Mouse (Mus musculus): Measurements from ENCODE around the gene Smarcd3. TPM values are rescaled to one million over a fixed set of nuclear protein-coding genes. Genes with fewer than 3 reads are reported as not detected.

The Smarcd3 gene
- polyA plus RNA-seq, 1 experiment from 2014 or later: 35.6 TPM

- H3K9me3 ChIP-seq (ENCODE audit: control insufficient read depth, low read depth, low read length): no peaks in the 10 kb centered on the region
- peak overlapping the region; percentile 36; the same call in 1 of the 2 replicates for H3K27ac ChIP-seq (ENCODE audit: low read length)
- 61% methylated on average over 2 of the region's 2 CpGs for WGBS
- no peak overlapping the region for H3K4me2 ChIP-seq (replicated peaks; ENCODE audit: low read depth, low read length)
- H3K9ac ChIP-seq (replicated peaks; ENCODE audit: low read depth, low read length): no peak overlapping the region
- no peaks in the 10 kb centered on the region for H3K27me3 ChIP-seq (ENCODE audit: control insufficient read depth, insufficient read depth, low read length)
- peaks cover 35% of the 10 kb centered on the region for H3K36me3 ChIP-seq (ENCODE audit: control insufficient read depth, insufficient read depth, low read length)
- no peak overlapping the region for H3K4me3 ChIP-seq (ENCODE audit: low read depth, low read length)
- no peak for ATAC-seq (ENCODE audit: insufficient number of reproducible peaks, insufficient read depth, low FRiP score, low read depth)
- H3K4me1 ChIP-seq (ENCODE audit: control insufficient read depth, insufficient read depth, low read length): peaks cover 30% of the 10 kb centered on the region; the same call in 1 of the 2 replicates
Observed at GRCm38 (mm10) chr5:24597221-24597728, 26.9 kb downstream of the Smarcd3 start.

- H3K36me3 ChIP-seq (ENCODE audit: control insufficient read depth, insufficient read depth, low read length): peaks cover 41% of the 10 kb centered on the region
- H3K4me1 ChIP-seq (ENCODE audit: control insufficient read depth, insufficient read depth, low read length): peaks cover 30% of the 10 kb centered on the region; the same call in 1 of the 2 replicates
- ATAC-seq (ENCODE audit: insufficient number of reproducible peaks, insufficient read depth, low FRiP score, low read depth): no peak
- WGBS: 28% methylated on average over 11 of the region's 11 CpGs
- H3K27ac ChIP-seq (ENCODE audit: low read length): peak overlapping the region; percentile 36; the same call in 1 of the 2 replicates
- H3K9me3 ChIP-seq (ENCODE audit: control insufficient read depth, low read depth, low read length): no peaks in the 10 kb centered on the region
- no peaks in the 10 kb centered on the region for H3K27me3 ChIP-seq (ENCODE audit: control insufficient read depth, insufficient read depth, low read length)
- no peak overlapping the region for H3K4me3 ChIP-seq (ENCODE audit: low read depth, low read length)
- no peak overlapping the region for H3K4me2 ChIP-seq (replicated peaks; ENCODE audit: low read depth, low read length)
- no peak overlapping the region for H3K9ac ChIP-seq (replicated peaks; ENCODE audit: low read depth, low read length)
Observed at GRCm38 (mm10) chr5:24596519-24597171, 27.6 kb downstream of the Smarcd3 start.

- Histone ChIP-seq H3K4me3 (ENCODE audit: low read depth, low read length) (no peak overlapping the region), H3K27ac (ENCODE audit: low read length) (no peak overlapping the region), H3K27me3 (ENCODE audit: control insufficient read depth, insufficient read depth, low read length) (no peaks in the 10 kb centered on the region), H3K4me2 (replicated peaks; ENCODE audit: low read depth, low read length) (no peak overlapping the region), H3K4me1 (ENCODE audit: control insufficient read depth, insufficient read depth, low read length) (peaks cover 27% of the 10 kb centered on the region; the same call in 1 of the 2 replicates), H3K36me3 (ENCODE audit: control insufficient read depth, insufficient read depth, low read length) (peaks cover 45% of the 10 kb centered on the region), H3K9ac (replicated peaks; ENCODE audit: low read depth, low read length) (no peak overlapping the region), H3K9me3 (ENCODE audit: control insufficient read depth, low read depth, low read length) (no peaks in the 10 kb centered on the region)
- ATAC-seq (ENCODE audit: insufficient number of reproducible peaks, insufficient read depth, low FRiP score, low read depth): no peak
- 71% methylated on average over 14 of the region's 14 CpGs for WGBS
Observed at GRCm38 (mm10) chr5:24595786-24596380, 28.3 kb downstream of the Smarcd3 start.

GRCm38 (mm10) chr5:24595261-24595660 is 28.9 kb downstream of the Smarcd3 start:
- Histone ChIP-seq H3K27me3 (ENCODE audit: control insufficient read depth, insufficient read depth, low read length) (no peaks in the 10 kb centered on the region), H3K36me3 (ENCODE audit: control insufficient read depth, insufficient read depth, low read length) (peaks cover 47% of the 10 kb centered on the region)
- 89% methylated on average over 5 of the region's 5 CpGs for WGBS

GRCm38 (mm10) chr5:24594346-24594745 is 29.9 kb downstream of the Smarcd3 start:
- Histone ChIP-seq H3K27ac (ENCODE audit: low read length) (no peak overlapping the region), H3K4me2 (replicated peaks; ENCODE audit: low read depth, low read length) (no peak overlapping the region), H3K4me3 (ENCODE audit: low read depth, low read length) (no peak overlapping the region), H3K27me3 (ENCODE audit: control insufficient read depth, insufficient read depth, low read length) (no peaks in the 10 kb centered on the region), H3K36me3 (ENCODE audit: control insufficient read depth, insufficient read depth, low read length) (peaks cover 55% of the 10 kb centered on the region), H3K9ac (replicated peaks; ENCODE audit: low read depth, low read length) (no peak overlapping the region), H3K4me1 (ENCODE audit: control insufficient read depth, insufficient read depth, low read length) (peaks cover 18% of the 10 kb centered on the region; the same call in 1 of the 2 replicates), H3K9me3 (ENCODE audit: control insufficient read depth, low read depth, low read length) (no peaks in the 10 kb centered on the region)
- 80% methylated on average over 5 of the region's 5 CpGs for WGBS
- no peak for ATAC-seq (ENCODE audit: insufficient number of reproducible peaks, insufficient read depth, low FRiP score, low read depth)

More at GRCm38 (mm10) chr5:24595261-24595660, 28.9 kb downstream of the Smarcd3 start:
- Histone ChIP-seq H3K4me2 (replicated peaks; ENCODE audit: low read depth, low read length) (no peak overlapping the region), H3K27ac (ENCODE audit: low read length) (no peak overlapping the region), H3K4me3 (ENCODE audit: low read depth, low read length) (no peak overlapping the region), H3K4me1 (ENCODE audit: control insufficient read depth, insufficient read depth, low read length) (peaks cover 21% of the 10 kb centered on the region; the same call in 1 of the 2 replicates), H3K9me3 (ENCODE audit: control insufficient read depth, low read depth, low read length) (no peaks in the 10 kb centered on the region), H3K9ac (replicated peaks; ENCODE audit: low read depth, low read length) (no peak overlapping the region)
- no peak for ATAC-seq (ENCODE audit: insufficient number of reproducible peaks, insufficient read depth, low FRiP score, low read depth)

GRCm38 (mm10) chr5:24593928-24594327 is 30.3 kb downstream of the Smarcd3 start:
- H3K27me3 ChIP-seq (ENCODE audit: control insufficient read depth, insufficient read depth, low read length): no peaks in the 10 kb centered on the region
- WGBS: 55% methylated on average over 10 of the region's 10 CpGs
- ATAC-seq (ENCODE audit: insufficient number of reproducible peaks, insufficient read depth, low FRiP score, low read depth): no peak
- H3K36me3 ChIP-seq (ENCODE audit: control insufficient read depth, insufficient read depth, low read length): peaks cover 59% of the 10 kb centered on the region
- H3K9ac ChIP-seq (replicated peaks; ENCODE audit: low read depth, low read length): no peak overlapping the region
- no peak overlapping the region for H3K4me2 ChIP-seq (replicated peaks; ENCODE audit: low read depth, low read length)
- H3K27ac ChIP-seq (ENCODE audit: low read length): no peak overlapping the region
- no peaks in the 10 kb centered on the region for H3K9me3 ChIP-seq (ENCODE audit: control insufficient read depth, low read depth, low read length)
- peaks cover 13% of the 10 kb centered on the region; the same call in 1 of the 2 replicates for H3K4me1 ChIP-seq (ENCODE audit: control insufficient read depth, insufficient read depth, low read length)
- no peak overlapping the region for H3K4me3 ChIP-seq (ENCODE audit: low read depth, low read length)

GRCm38 (mm10) chr5:24593230-24593629 is 31.0 kb downstream of the Smarcd3 start:
- Histone ChIP-seq H3K4me3 (ENCODE audit: low read depth, low read length) (no peak overlapping the region), H3K27ac (ENCODE audit: low read length) (no peak overlapping the region), H3K27me3 (ENCODE audit: control insufficient read depth, insufficient read depth, low read length) (no peaks in the 10 kb centered on the region), H3K4me1 (ENCODE audit: control insufficient read depth, insufficient read depth, low read length) (peaks cover 9% of the 10 kb centered on the region; the same call in 1 of the 2 replicates), H3K9ac (replicated peaks; ENCODE audit: low read depth, low read length) (no peak overlapping the region), H3K9me3 (ENCODE audit: control insufficient read depth, low read depth, low read length) (no peaks in the 10 kb centered on the region), H3K36me3 (ENCODE audit: control insufficient read depth, insufficient read depth, low read length) (peaks cover 63% of the 10 kb centered on the region), H3K4me2 (replicated peaks; ENCODE audit: low read depth, low read length) (no peak overlapping the region)
- 81% methylated on average over 10 of the region's 10 CpGs for WGBS
- ATAC-seq (ENCODE audit: insufficient number of reproducible peaks, insufficient read depth, low FRiP score, low read depth): no peak

GRCm38 (mm10) chr5:24592471-24593160 is 31.6 kb downstream of the Smarcd3 start:
- no peak overlapping the region for H3K4me2 ChIP-seq (replicated peaks; ENCODE audit: low read depth, low read length)
- H3K9me3 ChIP-seq (ENCODE audit: control insufficient read depth, low read depth, low read length): no peaks in the 10 kb centered on the region
- 64% methylated on average over 21 of the region's 21 CpGs for WGBS
- no peak overlapping the region for H3K9ac ChIP-seq (replicated peaks; ENCODE audit: low read depth, low read length)
- no peak overlapping the region for H3K4me3 ChIP-seq (ENCODE audit: low read depth, low read length)
- H3K27me3 ChIP-seq (ENCODE audit: control insufficient read depth, insufficient read depth, low read length): no peaks in the 10 kb centered on the region
- no peak for ATAC-seq (ENCODE audit: insufficient number of reproducible peaks, insufficient read depth, low FRiP score, low read depth)
- H3K36me3 ChIP-seq (ENCODE audit: control insufficient read depth, insufficient read depth, low read length): peaks cover 63% of the 10 kb centered on the region
- H3K4me1 ChIP-seq (ENCODE audit: control insufficient read depth, insufficient read depth, low read length): peaks cover 9% of the 10 kb centered on the region; the same call in 1 of the 2 replicates
- no peak overlapping the region for H3K27ac ChIP-seq (ENCODE audit: low read length)
